Mouse (Mus musculus): ENCODE results near the gene Cul4a.
A peak's percentile ranks its signal among the peaks of the same experiment; 100 is the strongest.
"Not testable (repeated sequence)": the region's sequence is repeated elsewhere in the genome, so short reads cannot be mapped to it uniquely, and the experiment has no call there.

Gene Cul4a

DNA sequence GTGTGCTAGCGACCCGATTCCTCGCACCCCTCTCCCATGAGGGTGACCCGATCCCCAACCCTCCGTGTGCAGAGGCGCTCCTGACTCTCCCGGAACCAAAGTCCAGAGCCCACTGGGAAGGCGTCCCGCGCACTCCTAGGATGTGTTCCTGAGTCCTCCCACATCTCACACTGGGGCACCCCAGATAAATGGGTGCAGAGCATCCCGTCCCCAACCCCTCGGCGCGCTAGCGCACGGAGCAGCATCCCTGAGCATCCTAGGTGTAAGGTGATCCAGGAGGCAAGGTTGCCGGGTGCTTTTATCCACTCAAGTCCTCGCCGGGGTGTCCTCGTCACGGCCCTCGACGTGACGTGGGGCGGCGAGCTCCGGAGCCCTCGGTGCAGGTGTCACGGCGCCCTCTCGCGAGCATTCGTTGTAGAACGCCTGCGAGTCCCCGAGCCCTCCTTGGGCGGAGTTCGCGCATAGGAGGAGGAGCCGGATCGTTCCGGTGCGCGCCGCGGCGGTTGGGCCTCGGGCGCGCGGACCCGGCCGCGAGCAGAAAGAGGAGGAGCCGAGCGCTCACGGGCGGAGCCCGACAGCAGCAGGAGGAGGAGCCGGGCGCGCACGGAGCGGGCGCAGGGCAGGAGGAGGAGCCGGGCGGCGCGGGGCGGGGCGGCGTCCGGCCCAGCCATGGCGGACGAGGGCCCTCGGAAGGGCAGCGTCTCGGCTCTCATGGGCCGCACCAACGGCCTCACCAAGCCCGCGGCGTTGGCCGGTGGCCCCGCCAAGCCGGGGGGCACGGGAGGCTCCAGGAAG lies at the start of gene Cul4a, which contains the start of gene Pcid2:
Cul4a (plus strand) TSS at position 535 of the 795 bp plus-strand sequence.
Pcid2 (minus strand) TSS at position 373 of the 795 bp plus-strand sequence.
- peak; percentile 98 to 99 for DNase-seq

DNA sequence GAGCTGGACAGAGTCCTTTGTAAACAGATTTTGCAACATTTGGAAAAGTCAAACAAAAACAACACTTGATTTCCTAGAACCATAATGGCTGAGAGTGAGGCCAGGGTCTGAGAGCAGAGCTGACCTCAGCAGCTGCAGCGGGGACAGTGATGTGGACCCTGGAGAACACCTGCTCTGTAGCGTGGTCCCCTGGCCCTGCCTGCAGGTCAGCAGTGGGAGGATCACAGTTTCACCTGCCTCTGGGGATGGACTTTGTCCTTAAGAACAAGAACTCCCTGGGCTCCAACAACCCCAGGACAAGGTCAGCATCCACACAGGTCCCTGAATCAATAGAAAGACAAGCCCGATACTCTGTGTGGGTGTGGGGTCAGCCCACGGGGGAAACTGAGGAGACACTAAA lies 48.1 kb upstream of the Cul4a start:
- DNase-seq, result no peak

DNA sequence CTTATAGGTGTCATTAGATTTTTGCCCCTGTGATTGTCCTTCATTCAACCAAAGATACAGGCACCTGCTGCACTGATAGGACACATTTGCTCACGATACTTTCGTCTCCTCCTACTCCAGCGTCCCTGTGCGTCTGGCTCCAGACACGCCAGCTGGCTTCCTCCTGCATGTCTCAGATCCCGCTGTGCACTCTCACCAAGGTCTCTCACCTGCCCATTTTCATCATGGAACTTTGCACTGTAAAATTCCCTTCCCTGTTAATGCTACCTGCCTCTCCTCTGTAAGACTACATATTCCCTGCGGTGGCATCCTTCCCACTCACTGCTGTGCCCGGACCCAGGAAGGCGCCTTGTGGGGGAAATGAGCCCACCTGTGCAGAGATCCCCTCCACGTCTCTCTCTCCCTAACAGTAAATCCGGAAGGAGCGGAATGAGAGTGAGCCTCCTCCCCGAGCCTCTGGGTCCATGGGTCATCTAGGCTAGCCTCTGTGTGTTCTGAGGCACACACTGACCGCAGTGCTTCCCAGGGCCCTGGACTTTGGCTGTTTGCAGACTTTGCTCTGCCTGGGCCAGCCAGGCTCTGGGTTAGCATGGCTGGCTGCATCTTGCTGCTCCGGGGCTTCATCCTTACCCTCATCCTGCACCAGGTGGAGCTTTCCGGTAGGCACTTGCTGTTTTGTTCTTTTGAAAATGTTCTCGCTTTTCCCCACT lies 44.8 kb upstream of the Cul4a start, which contains the start of gene Proz:
Proz (plus strand) TSS at position 474 of the 710 bp plus-strand sequence.
- no peak for DNase-seq

DNA sequence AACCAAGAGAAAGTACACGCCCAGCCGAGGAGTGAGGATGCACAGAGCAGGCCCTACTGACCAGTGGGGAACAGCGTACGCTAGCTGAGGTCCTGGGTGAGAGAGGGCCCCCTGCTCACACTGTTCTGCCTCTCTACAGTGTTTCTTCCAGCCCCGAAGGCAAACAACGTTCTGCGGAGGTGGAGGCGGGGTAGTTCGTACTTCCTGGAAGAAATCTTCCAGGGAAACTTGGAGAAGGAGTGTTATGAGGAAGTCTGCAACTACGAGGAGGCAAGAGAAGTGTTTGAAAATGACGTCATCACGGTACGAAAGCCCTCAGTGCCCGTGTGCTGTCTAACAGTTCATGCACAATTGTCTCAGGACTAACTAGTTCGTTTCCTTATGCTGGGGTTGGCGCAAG lies 42.3 kb upstream of the Cul4a start:
- DNase-seq, result no peak

DNA sequence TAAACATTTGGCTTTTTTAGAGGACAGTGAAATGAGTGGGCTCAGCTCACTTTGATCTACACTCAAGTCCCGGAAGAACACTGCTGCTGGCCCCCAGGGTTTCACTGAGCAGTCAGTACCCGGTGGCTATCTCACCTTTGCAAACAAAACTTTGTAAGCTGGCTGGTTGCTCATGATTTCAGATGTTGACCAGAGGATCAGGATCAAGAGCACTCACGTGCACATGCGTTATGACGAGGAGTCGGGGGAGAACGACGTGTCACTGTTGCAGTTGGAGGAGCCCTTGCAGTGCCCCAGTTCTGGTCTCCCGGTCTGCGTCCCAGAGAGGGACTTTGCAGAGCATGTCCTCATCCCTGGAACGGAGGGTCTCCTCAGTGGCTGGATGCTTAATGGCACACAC lies 32.2 kb upstream of the Cul4a start:
- DNase-seq, result no peak

DNA sequence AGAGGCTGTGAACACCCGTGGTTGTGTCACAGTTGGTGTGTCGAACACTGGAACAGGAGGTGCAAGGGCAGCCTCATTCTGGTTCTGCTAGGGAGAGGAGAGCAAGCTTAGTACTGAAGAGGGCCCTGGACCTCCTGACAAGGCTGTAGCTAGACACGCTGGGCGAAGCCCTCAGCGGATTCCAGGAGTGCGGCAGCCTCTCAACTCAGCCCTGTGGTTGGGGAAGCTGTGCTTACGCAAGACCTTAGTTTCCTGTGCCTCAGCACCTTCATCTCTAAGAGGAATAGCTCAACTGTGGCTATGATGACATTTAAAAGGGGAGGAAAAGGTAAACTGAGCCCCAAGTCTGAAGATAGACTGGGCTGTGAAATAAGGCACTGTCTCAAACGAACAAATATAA lies 30.4 kb upstream of the Cul4a start:
- no peak for DNase-seq

DNA sequence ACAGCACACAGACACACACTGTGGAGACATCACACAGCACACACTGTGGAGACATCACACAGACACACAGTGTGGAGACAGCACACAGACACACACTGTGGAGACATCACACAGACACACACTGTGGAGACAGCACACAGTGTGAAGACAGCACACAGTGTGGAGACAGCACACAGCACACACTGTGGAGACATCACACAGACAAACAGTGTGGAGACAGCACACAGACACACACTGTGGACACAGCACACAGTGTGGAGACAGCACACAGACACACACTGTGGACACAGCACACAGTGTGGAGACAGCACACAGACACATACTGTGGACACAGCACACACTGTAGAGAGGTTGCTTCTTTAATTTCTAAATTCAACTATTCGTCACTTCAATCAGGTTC lies 29.8 kb upstream of the Cul4a start:
- not testable (repeated sequence) for DNase-seq

DNA sequence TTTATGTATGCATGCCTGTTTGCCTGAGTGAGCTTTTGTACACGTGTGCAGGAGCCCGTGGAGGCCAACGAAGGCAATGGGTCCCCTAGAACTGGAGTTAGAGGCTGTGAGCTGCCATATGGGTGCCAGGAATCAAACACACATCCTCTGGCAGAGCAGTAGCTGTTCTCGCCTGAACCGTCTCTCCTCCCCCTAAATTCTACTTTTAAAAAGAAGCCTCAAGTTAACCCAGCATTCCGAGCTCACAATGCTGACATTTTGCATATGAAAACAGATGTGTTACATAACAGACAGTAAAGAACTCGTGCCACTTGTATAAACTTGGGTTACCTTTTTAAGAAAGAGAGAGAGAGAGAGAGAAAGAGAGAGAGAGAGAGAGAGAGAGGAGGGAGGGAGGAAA lies 27.9 kb upstream of the Cul4a start:
- DNase-seq, result no peak

DNA sequence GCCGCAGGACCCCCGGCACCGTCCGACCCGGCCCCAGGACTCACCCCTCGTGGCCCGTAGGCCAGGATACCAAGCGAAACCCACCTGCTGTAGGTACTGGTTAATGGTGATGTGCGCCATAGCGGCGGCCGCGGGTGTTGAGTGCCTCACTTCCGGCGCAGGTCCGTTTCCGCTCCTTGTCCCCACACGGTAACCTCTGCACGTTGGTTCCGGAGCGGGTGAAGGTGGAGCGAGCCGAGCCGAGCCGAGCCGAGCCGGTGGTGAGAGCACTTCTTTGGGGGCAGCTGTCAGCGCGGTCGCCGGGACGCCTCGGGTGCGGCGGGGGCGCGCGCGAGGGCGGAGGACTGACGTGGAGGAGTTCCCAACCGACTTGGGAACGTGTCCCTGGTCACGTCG lies 732 bp upstream of the Cul4a start:
- peak; percentile 97 to 98 for DNase-seq

DNA sequence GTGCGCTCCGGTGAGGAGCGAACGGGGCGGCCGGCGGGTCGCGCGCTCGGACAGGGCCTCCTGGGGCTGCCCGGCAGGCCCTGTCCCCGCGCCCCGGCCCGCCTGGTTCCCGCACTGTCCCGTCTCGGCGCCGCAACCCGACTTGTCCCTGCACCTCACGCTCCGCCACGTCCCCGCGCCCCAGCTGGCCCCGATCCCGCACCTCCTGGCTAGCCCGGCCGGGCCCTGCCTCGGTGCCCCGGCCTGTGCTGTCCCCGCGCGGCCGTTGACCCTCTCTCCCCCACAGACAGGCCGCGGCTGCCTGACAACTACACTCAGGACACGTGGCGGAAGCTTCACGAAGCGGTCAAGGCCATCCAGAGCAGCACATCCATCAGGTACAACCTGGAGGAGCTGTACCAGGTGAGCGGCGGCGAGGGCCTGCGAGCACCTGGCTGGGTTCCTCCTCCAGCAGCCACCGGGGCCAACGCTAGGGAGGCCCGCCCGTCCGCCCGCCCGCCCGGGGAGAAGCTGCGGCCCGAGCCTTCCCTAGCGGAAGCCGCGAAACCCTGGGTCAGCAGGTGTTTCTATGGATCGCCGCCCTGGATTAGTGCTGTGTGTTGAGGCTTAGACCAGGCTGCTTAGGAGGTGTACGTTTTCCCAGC lies 609 bp downstream of the Cul4a start:
- peak in 1 of 2 experiments; percentile 79 for DNase-seq

DNA sequence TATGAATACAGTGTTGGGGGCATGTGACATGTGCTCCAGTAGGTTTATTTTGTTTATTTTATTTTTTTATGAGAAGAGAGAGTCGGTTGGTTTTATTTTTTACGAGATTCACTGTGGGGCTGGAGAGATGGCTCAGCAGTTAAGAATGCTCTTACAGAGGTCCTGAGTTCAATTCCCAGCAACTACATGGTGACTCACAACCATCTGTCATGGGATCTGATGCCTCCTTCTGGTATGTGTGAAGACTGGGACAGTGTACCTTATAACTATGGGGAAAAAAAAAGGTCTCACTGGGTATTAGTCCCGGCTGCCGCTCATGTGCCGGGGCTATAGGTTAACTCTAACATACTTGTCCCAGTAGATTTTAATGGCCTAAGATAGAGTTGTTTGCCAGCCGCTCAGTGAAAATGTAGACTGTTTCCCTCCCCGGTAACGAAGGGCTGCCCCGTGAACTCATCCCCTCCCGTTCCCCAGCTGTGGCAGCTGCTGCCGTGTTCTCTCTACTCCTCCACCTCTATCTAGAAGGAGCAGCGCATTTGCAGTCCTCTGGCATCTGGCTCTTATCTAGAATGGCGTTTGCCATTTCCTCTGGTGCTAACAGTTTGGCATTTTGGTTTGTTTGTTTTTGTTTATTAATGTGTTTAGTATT lies 2.7 kb downstream of the Cul4a start:
- no peak for DNase-seq

DNA sequence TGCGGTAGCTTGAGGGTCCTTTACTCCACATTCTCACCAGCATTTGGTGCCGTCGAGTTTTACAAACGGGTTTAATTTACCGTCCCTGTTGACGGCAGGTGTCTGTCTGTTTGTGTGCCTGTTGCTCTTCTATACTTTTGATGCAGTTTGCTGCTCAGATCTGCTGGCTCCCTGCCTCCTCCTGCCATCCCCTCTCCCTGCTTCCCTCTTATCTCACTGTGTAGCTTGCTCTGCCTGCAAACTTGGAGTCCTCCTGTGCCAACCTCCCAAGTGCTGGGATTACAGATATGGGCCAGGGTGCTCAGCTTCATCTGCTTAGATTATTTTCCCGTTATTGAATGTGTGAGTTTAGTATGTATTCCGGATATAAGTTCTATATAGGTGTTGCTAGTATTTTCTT lies 3.5 kb downstream of the Cul4a start:
- DNase-seq, result no peak

DNA sequence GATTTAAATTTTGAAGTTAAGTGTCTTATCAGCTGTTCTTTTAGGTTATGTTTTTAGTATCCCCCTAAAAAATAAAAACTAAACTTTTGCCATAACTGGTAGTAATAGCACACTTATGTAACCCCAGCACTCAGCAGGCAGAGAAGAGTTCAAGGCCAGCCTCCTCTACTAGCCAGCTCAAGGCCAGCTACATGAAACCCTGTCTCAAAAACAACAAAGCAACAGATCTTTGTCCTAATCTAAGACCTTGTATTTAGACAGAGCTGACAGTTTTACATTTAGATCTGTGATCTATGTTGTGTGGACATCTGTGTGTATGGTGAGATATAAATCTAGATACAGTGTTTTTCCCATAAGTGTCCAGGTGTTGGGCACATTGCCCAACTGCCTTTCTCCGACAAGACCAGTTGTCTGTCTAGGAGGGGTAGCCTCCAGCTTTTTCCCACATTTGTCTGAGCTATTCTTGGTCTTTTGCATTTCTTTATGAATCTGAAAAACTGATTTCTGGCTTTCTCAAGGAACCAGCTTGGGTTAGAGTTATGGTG lies 4.1 kb downstream of the Cul4a start:
- no peak for DNase-seq

DNA sequence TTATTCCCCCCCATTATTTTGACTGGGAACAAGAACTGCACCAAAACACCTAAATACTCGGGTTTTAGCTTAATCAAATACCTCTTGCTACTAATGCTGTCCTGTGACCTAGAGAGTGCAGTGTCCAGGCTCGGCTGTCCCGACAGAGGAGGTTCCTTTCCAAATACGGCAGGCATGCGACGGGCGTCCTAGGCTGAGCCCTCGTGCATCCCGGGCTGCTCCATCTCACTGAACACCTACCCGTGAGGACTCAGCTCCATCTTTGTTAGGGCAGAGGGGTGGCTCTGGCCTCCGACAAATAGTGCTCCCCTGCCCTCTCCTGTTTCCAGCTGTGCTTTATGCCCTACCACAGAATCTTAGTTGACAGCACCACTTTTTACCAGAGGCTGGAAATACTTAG lies 6.5 kb downstream of the Cul4a start:
- DNase-seq, result no peak

DNA sequence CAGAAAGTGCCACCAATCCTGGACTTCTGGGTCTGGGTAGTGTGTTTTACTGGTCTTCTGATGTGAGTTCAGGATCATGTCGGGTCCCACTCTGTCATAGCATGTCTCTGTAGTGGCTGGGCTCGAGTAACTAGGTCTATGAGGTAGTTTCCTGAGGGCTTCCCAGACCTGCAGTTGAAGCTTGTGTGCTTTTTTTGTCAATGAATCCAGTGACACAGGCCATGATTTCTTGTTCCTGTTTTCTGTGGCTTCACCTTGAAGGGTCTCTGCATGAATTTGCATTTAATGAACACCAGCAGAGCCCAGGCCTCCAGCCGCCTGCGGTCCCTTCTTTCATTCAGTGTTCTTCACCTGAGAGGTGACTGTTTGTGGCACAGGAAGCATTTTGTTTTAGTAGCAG lies 7.8 kb downstream of the Cul4a start:
- no peak for DNase-seq

DNA sequence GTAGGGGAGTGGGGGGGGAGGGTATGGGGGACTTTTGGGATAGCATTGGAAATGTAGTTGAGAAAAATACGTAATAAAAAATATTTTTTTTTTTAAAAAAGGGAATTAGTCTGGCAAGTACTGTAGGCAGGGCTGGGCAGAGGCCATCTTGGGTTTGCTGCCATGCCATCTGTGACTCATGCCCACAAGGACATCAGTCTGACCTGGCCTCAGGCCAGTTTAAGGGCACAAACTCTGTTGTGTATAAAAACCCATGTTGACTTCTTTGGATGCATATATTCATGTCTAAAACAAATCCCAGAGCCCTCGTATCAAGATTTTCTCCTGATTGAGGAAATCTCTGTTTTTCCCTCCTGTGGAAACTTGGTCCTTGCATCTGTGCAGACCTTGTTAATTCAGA lies 11.7 kb downstream of the Cul4a start:
- DNase-seq, result no peak

DNA sequence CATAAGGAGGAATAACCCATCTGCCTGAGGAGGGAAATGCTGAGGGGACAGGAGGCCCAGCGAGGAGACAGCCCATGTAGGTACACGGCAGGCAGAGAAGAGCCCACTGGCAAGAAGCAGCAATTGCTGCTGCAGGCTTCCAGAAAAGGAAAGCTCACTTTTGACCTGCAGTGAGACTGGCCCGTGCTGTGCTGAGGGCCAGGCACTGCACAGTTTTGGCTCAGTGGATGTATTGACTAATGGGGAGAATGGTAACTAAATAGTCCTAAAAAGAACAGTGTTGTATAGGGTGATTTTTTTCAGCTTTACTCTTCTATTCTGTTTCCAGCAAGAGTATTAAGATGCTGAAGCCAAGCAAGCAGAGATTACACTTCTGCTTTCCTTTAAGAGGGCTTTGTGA lies 13.1 kb downstream of the Cul4a start:
- no peak for DNase-seq

DNA sequence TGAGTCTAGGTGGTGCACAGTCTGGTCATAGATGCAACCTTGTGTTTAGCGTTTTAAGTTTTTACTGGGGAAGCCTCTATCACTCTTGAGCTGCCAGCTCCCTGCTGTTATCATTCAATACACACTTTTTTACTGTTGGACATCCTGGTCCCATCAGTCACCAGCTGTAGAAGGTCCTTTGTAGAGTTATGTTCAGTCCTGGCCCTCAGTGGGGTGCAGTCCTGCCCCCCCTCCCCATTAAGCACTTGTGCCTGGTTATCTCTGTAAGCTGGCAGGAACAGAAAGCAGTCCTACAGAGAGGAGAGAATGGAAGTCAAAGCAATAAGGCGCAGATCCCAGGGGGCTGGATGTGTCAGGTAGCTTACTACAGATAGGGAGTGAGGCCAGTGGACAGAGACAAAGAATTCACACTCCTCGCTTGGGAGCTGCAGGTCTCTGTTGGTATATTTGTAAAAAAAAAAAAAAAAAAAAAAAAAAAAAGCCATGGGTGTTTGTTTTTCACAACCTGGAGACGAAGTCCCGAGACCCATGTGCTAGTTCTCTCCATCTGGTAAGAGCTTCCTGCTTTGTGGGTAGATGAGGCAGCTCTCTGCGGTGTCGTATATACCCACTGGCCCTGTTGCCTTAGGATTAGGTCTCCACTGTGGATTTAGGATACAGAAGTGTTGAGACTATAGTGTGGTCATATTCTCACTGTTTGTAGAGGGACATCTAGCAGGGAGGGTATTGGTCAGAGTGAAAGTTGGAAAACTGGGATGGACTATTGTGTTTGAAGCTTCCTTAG lies 15.7 kb downstream of the Cul4a start:
- DNase-seq, result no peak

DNA sequence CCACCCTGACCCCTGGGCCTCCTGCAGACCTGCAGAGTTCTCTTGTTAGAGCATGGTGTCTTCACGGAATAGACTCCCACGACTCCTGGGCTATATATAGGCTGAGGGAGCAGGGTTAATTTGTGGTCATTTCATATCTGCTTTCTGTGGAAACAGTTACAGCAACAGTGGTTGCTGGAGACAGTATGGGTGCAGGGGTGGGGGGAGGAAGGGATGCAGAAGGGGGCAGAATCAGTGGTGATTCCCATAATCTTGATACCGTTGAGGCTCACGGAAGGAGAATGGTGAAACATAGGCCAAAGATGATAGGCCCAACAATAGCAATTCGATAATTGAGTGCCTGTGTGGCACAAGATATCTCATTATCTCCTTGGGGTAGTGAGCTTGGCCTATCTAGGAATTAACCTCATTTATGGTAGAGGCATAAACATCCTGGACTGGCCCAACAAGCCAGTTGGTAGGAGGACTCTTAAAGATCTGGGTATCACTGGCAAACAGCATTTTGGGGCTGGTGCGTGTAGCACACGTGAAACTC lies 17.5 kb downstream of the Cul4a start:
- no peak for DNase-seq

DNA sequence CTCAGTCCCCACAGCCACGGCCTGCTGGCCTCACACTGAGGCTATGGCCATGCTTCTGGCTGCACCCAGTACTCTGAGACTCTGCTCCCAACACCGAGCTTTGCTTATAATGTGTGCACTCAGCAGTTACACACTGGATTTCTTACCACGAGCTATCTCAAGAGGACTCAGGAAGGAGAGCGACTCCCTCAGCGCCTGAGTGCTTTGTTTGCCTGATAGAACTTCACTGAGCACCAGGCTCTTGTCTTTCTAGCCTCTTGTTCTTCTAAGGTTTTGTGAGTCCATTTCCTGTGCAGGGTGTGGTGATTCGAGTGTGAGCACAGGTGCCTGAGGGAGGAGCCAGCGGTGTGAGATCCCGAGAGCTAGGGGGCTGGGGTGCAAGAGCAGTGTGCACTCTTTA lies 19.5 kb downstream of the Cul4a start:
- DNase-seq, result no peak

DNA sequence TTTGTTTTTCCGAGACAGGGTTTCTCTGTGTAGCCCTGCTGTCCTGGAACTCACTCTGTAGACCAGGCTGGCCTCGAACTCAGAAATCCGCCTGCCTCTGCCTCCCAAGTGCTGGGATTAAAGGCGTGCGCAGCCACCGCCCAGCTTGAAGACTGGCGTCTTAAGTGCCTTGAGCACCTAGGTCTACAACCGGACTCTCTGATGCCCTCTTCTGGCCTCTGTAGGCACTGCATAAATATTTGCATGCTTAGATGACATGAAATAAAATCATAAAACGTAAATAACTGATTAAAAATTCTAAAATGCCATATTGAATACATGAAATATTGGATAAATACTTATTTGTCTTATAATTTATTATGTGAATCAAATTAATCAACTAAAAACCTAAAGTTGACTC lies 26.8 kb downstream of the Cul4a start:
- DNase-seq, result peak; percentile 69 to 82
